Mouse (Mus musculus): ENCODE data around the gene Csad. TPM values are rescaled to one million over a fixed set of nuclear protein-coding genes. Genes with fewer than 3 reads are reported as not detected.
"Not testable (repeated sequence)": the region's sequence is repeated elsewhere in the genome, so short reads cannot be mapped to it uniquely, and the experiment has no call there.

The Csad gene
- polyA plus RNA-seq, 1 experiment from 2014 or later, result 68.1 TPM

GRCm38 (mm10) chr15:102235371-102236027 is 31.0 kb upstream of the Csad start:
- peak overlapping the region; percentile 33; the same call in 1 of the 2 replicates for H3K4me2 ChIP-seq
- H3K27me3 ChIP-seq (ENCODE audit: insufficient read depth, low read length), result no peaks in the 10 kb centered on the region
- H3K36me3 ChIP-seq (ENCODE audit: insufficient read depth), result peaks cover 55% of the 10 kb centered on the region
- peak overlapping the region; percentile 32; the same call in 1 of the 2 replicates for H3K9ac ChIP-seq
- 24% methylated on average over 21 of the region's 21 CpGs for WGBS
- H3K4me1 ChIP-seq (ENCODE audit: insufficient read depth), result 0 out of 2 replicates have a peak, but pooled peaks cover 4% of the 10 kb centered on the region
- ATAC-seq (ENCODE audit: insufficient read depth), result peak; percentile 39
- DNase-seq, result peak; percentile 51
- H3K27ac ChIP-seq (ENCODE audit: low read depth), result peak overlapping the region; percentile 46; the same call in 1 of the 2 replicates
- no peak for TF ChIP-seq CTCF (IDR thresholded peaks at IDR 0.05; ENCODE audit: low read depth)
- H3K9me3 ChIP-seq (ENCODE audit: low read depth, low read length), result no peaks in the 10 kb centered on the region
- H3K4me3 ChIP-seq (ENCODE audit: low read depth, low read length), result no peak overlapping the region

- no peak overlapping the region for H3K4me2 ChIP-seq
- DNase-seq (no peak), ATAC-seq (ENCODE audit: insufficient read depth) (no peak)
- TF ChIP-seq CTCF (IDR thresholded peaks at IDR 0.05; ENCODE audit: low read depth), result no peak
- H3K9ac ChIP-seq, result no peak overlapping the region
- H3K4me1 ChIP-seq (ENCODE audit: insufficient read depth), result 0 out of 2 replicates have a peak, but pooled peaks cover 4% of the 10 kb centered on the region
- H3K27me3 ChIP-seq (ENCODE audit: insufficient read depth, low read length), result no peaks in the 10 kb centered on the region
- no peak overlapping the region for H3K27ac ChIP-seq (ENCODE audit: low read depth)
- H3K4me3 ChIP-seq (ENCODE audit: low read depth, low read length), result no peak overlapping the region
- H3K36me3 ChIP-seq (ENCODE audit: insufficient read depth), result peaks cover 42% of the 10 kb centered on the region
- 15% methylated on average over 2 of the region's 2 CpGs for WGBS
- no peaks in the 10 kb centered on the region for H3K9me3 ChIP-seq (ENCODE audit: low read depth, low read length)
These were observed 29.4 kb upstream of the Csad start for GRCm38 (mm10) chr15:102233896-102234295.

GRCm38 (mm10) chr15:102232764-102233163 is 28.2 kb upstream of the Csad start:
- H3K36me3 ChIP-seq (ENCODE audit: insufficient read depth), result peaks cover 32% of the 10 kb centered on the region
- no peak overlapping the region for H3K27ac ChIP-seq (ENCODE audit: low read depth)
- WGBS, result 84% methylated on average over 7 of the region's 7 CpGs
- no peak for TF ChIP-seq CTCF (IDR thresholded peaks at IDR 0.05; ENCODE audit: low read depth)
- ATAC-seq (ENCODE audit: insufficient read depth) (no peak), DNase-seq (no peak)
- H3K4me1 ChIP-seq (ENCODE audit: insufficient read depth), result 0 out of 2 replicates have a peak, but pooled peaks cover 4% of the 10 kb centered on the region
- no peak overlapping the region for H3K9ac ChIP-seq
- H3K4me2 ChIP-seq, result no peak overlapping the region
- no peaks in the 10 kb centered on the region for H3K27me3 ChIP-seq (ENCODE audit: insufficient read depth, low read length)
- no peaks in the 10 kb centered on the region for H3K9me3 ChIP-seq (ENCODE audit: low read depth, low read length)
- no peak overlapping the region for H3K4me3 ChIP-seq (ENCODE audit: low read depth, low read length)

DNA sequence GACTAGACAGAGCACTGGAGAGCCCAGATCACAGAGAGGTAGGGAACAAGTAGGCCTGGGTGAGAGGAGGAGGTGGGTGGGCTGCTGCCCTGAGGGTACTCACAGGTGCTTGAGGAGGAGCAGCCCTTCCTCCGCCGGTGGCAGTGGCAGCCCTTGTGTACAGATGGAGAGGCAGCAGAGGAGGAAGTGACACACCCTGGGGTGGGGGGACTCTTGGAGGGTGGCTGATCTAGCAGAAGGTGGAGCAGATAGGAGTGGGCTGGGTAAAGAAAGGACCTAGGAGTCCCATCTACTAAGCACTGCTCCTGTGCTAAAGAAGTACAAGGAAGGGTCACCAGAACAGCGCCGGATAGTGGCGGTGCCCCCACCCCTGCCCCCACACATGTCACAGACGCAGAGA is 27.2 kb upstream of the Csad start, which contains the start of gene Itgb7:
Itgb7 (minus strand) TSS at position 197 of the 400 bp plus-strand sequence.
- WGBS, result 34% methylated on average over 6 of the region's 6 CpGs
- H3K9me3 ChIP-seq (ENCODE audit: low read depth, low read length), result no peaks in the 10 kb centered on the region
- H3K4me1 ChIP-seq (ENCODE audit: insufficient read depth), result 0 out of 2 replicates have a peak, but pooled peaks cover 4% of the 10 kb centered on the region
- H3K4me2 ChIP-seq, result no peak within 1 kb of the TSS
- peak; percentile 22; the same call in 1 of the 2 replicates for ATAC-seq (ENCODE audit: insufficient read depth)
- no peak for DNase-seq
- H3K4me3 ChIP-seq (ENCODE audit: low read depth, low read length), result no peak within 1 kb of the TSS
- H3K27me3 ChIP-seq (ENCODE audit: insufficient read depth, low read length), result no peaks in the 10 kb centered on the region
- peaks cover 25% of the 10 kb centered on the region for H3K36me3 ChIP-seq (ENCODE audit: insufficient read depth)
- H3K27ac ChIP-seq (ENCODE audit: low read depth), result no peak within 1 kb of the TSS
- no peak within 1 kb of the TSS for H3K9ac ChIP-seq
- TF ChIP-seq CTCF (IDR thresholded peaks at IDR 0.05; ENCODE audit: low read depth), result no peak

DNA sequence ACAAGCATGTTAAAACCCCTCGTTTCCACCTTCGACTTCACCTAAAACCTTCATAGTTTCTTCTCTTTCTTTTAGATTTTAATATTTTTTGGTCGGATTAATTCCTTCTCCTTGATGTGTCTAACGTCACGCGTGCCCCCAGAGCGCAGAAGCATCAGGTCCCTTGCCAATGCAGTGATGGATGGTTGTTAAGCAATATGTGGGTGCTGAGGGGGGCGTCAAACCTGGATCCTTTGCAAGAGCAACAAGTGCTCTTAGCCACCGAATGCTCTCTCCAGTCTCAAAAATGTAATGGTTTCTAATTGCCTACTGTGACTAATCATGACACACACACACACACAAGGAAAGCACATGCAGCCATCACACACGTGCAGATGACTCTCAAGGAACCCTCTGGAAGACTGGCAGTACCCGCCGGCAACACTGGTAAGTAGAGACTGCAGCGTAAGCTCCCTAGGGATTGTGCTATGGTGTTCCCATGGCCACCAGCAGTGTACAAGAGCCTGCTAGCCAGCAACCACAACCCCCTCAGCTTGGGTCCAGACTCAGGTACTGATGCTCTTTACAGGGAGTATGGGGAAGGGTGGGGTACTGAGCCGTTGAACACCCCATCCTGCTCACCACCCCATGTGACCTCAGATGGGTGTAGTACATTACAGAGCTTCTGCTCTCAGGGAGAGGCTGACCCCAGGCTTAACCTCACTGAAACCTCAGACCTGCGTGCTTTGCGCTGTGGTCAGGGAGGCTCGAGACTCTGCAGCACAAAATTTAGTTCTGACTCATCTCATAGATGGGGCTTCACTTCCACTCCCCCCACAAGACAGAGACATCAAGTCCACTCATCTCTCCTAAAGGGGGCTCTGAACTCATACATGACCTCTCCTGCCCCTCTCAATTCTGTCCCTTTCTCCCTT is 26.1 kb upstream of the Csad start:
- Histone ChIP-seq H3K27ac (ENCODE audit: low read depth) (no peak overlapping the region), H3K4me2 (no peak overlapping the region), H3K4me1 (ENCODE audit: insufficient read depth) (0 out of 2 replicates have a peak, but pooled peaks cover 4% of the 10 kb centered on the region), H3K9me3 (ENCODE audit: low read depth, low read length) (no peaks in the 10 kb centered on the region), H3K4me3 (ENCODE audit: low read depth, low read length) (no peak overlapping the region), H3K27me3 (ENCODE audit: insufficient read depth, low read length) (no peaks in the 10 kb centered on the region), H3K36me3 (ENCODE audit: insufficient read depth) (peaks cover 16% of the 10 kb centered on the region), H3K9ac (no peak overlapping the region)
- DNase-seq, result no peak
- no peak for TF ChIP-seq CTCF (IDR thresholded peaks at IDR 0.05; ENCODE audit: low read depth)
- WGBS, result 76% methylated on average over 17 of the region's 17 CpGs
- ATAC-seq (ENCODE audit: insufficient read depth), result no peak

GRCm38 (mm10) chr15:102225619-102226018 is 21.1 kb upstream of the Csad start:
- H3K36me3 ChIP-seq (ENCODE audit: insufficient read depth); H3K4me1 ChIP-seq (ENCODE audit: insufficient read depth); ATAC-seq (ENCODE audit: insufficient read depth); H3K27ac ChIP-seq (ENCODE audit: low read depth); H3K4me2 ChIP-seq; H3K9ac ChIP-seq; DNase-seq; H3K9me3 ChIP-seq (ENCODE audit: low read depth, low read length); H3K4me3 ChIP-seq (ENCODE audit: low read depth, low read length): not testable (repeated sequence)
- 74% methylated on average over 6 of the region's 6 CpGs for WGBS
- H3K27me3 ChIP-seq (ENCODE audit: insufficient read depth, low read length), result peaks cover 15% of the 10 kb centered on the region; the same call in 1 of the 2 replicates
